Mouse (Mus musculus): ENCODE measurements around the gene Mgrn1.

The Mgrn1 gene

DNA sequence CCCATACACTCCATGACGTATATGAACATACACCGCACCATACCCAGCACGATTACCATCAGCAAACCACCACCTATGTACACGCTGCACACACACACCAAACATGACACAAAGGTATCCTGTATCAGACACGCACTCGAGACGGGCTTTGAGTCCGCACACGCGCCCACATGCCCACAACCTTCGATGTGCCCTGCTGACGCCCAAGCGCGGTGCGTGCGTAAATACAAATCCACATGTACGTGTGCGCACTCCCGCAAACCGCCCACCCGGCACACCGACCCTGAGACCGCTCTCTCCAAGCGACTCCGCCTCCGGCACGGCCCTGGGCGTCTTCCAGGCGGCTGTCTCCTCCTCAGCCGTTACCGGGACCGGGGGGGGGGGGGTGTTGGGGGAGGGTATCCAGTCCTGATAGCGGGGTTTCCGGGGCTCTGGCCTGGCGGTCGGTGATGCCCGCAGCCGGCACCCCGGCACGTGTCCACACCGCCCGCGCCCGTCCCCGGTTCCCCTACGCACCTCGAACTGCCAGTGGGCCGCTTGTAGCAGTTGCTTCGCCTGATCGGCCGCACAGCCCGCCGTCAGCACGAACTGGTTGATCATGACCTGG is 6.8 kb upstream of the Mgrn1 start:
- peak; percentile 37 for DNase-seq (ENCODE audit: low spot score)

DNA sequence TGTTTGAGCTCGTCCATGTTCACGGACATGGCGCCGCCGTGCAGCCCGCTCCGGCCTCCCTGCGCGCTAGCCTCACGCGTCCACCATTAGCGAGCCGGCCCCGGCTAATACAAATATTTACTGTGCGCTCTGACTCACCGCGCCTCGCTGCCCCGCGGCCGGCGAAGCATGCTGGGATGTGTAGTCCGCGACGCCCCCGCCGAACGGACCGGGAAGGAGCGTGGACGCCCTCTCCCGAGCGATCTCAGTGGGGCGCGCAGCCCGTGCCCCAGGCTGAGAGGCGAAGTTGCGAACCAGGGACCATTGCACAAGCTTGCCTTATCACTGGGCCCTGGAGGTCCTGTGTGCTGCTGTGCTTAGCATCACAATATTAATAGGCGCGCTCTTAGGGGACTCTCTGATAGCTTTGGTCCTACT is 6.3 kb upstream of the Mgrn1 start:
- DNase-seq (ENCODE audit: low spot score) = peak; percentile 93

DNA sequence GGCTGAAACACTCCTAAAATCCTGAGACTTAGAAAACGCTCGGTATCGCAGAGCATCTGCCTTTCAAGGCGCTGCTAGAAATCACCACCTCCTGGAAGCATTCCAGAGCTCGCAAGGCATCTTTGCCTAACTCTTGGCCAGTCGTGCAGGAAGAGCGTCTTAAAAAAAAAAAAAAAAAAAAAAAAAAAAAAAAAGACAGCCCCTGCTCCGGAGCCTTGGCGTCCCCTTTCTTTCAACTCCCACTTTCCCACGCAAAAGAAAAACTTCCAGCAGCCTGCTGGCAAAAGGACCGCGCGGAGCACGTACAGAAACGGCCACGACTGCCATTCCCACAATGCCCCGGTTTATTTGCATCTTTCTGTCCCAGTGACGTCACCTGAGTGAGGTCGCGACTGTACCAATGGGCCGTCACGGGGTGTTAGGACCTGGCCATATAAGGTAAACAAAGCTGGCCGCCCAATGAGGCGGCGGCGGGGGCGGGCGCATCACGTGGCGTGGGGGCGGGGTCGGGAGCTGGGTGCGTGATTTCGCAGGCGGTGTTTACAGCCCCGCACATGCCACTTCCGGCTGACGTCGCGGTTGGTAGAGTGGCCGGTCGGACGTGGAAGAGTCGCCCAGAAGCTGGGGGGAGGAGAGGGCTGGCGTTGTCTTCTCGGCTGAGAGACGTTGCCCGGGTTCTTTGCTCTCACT is 5.8 kb upstream of the Mgrn1 start, which contains the start of gene Ubald1:
TSS of gene Ubald1 (minus strand) at position 180 of the 690 bp plus-strand sequence.
- DNase-seq (ENCODE audit: low spot score) = peak; percentile 98

DNA sequence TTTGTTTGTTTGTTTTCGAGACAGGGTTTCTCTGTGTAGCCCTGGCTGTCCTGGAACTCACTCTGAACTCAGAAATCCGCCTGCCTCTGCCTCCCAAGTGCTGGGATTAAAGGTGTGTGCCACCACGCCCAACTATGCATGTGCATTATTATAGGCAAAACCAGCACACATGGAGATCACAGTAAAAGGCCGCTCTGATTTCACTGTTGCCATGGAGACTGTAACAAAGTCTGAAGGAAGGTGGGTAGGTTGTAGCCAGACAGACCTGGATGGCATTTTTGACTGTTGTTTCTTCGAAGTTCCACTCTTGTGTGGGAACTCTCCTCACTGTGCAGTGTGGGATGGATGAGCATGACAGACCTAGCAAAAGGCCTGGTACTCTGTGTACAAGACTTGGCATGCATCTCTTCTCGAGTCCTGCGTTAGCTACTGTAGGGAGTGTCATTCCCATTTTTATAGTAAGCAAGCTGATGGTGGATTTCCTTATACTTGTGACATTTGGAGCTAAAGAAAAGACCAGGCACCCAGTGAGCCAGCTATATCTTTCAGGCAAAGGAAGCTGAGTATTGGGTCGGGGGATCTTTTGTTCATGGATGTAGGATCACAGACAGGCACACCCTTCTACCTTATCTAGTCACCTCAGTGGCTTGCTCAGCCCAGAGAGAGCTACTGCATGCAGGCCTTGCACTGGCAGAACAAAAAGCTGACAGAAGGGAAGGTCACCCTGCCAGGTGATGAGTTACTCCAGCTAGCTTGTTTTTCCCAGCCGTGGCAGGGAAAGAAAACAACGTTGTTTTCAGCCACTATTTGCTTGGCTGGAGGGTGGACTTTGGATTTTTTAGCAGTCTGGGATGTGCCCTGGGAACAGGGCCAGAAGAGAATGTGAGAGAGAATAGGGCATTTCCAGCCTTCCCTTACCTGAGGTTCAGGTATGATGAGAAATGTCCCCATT is 4.4 kb upstream of the Mgrn1 start:
- DNase-seq (ENCODE audit: low spot score) = no peak

DNA sequence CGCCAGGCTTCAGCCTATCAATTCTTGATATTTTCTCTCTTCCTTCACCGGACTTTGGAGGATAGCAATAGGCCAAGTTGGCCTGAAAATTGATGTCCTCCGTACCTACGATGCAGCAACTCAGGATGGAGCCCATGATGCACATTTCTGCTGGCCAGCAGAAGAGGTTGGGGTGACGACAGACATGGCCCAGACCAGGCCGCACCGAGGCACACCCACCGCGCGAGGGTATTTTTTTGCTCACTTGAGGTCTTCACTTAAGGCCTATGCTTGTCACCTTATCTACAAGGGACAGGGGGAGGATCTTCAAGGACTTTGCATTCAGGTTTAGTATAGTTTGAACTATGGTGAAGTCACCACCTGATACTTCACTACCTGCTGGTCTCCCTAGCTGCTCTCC is 1.1 kb upstream of the Mgrn1 start:
- no peak for DNase-seq (ENCODE audit: low spot score)

DNA sequence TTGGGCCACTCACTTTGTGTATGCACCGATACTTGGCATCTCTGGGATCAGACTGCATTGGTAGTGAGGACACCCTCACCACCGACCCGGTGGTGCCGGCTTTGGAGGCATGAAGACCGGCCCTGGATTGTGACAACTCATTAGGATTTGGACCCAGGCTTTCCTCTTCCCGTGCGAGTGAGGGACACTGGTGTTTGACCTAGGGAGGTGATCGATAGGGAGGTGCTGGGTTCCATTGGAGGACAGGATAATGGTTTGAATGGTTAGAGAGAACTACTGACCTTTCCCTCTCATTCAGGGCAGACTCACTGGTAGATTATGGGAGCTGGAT is 606 bp downstream of the Mgrn1 start:
- DNase-seq (ENCODE audit: low spot score) = no peak

DNA sequence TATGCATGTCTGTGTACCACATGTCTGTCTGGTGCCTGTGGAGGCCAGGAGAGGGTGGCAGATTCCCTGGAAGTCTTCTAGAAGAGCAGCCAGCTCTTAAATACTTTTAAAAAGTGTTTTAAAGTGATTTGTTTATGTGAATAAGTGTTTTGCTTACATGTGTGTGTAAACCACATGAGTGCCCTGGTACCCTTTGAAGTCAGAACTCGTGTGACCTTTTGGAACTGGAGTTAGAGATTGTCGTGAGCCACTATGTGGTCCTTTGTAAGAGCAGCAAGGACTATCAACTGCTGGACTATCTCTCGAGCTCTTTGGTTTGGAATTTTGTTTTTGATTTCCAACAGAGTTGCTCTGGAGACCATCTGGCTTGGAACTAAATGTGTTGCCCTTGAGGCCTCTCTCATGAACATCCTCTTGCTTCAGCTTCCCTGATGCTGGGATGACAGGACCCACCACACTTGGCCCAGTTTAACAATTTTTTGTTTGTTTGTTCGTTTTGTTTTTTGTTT is 4.2 kb downstream of the Mgrn1 start:
- no peak for DNase-seq (ENCODE audit: low spot score)

DNA sequence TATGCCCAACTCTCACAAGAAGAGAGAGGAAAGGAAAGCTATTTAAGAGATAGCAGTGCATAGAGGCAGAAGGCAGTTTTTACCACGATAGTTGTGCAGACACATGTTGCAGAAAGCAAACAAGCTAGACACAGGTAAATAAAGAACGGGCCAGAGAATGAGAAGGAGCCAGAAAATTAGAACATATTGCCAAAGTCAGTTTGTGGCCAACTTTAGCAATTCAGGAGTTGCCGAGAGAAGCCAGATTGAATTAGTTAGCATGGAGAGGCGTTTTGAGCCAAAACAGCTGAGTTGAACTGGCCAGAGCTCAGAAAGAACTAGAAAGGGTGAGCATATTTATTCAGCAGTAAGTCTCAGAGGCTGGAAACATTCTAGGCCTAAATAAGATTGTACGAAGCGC is 6.1 kb downstream of the Mgrn1 start:
- no peak for DNase-seq (ENCODE audit: low spot score)

DNA sequence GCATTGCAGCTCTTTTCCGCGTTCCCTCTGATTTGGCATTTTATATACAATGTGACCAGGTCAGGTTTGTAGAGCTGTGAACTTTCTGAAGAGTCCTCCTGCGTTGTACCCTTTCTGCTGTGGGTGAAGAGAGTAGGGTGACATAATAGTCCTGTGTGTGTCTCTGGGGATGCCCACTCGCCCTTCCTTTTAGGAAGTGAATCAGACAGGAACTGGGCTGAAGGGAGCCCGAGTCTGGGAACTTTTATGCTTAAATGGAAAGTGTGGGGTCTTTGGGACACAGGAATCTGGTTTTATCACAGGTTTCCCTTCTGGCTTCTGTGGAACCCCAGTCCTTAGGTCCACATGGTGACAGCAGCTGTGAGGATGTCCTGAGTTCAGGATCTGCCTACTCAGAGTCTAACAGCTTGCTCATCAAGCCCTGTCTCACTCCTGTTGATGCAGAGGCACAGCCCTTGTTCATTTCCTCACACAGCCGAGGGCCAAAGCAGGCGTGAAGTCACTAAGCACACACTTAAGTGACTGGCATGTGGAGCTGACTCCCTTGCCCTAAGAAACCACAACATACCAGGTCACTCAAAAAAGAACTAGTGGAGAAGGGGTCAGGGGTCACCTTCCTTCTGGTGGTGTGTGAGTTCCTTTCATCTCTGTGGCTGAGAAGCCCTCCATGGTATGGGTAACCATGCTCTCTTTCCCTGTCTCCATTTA is 8.3 kb downstream of the Mgrn1 start:
- DNase-seq (ENCODE audit: low spot score) = no peak

DNA sequence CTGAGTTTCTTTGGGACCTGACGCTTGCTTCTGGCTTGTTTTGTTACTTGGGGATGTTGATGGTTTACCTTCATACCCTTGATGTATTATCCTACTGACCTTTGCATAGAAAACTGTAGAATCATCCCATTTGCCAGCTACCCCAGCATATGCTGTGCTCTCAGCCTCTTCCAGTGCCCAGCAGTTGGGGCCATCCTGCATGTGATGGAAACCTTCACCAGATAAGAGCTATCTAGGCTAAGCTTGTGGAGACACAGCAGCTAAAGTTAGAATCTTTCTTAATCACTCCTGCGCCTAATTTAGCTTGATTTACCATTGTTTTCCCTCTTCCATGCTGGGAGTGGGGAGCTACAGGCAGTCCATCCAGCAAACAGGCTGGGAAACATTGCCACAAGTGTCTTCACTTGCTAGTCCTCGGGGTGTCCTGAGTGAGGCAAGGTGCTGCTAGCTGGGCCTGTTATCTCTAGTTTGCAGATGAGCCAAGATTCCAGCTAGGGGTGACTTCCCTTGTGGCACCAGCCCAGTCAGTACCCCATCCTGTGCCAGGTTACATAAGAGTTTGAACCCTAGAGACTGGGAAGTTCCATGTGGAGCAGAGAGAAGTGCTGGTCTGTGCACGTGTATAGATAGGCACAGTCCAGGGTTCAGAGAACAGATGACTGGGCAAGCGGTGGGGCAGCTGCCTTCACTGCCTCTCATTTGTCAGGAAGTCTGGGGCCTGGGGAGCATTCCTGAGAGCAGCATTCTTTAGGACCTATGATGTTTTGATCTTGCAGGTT is 10.4 kb downstream of the Mgrn1 start:
- no peak for DNase-seq (ENCODE audit: low spot score)

DNA sequence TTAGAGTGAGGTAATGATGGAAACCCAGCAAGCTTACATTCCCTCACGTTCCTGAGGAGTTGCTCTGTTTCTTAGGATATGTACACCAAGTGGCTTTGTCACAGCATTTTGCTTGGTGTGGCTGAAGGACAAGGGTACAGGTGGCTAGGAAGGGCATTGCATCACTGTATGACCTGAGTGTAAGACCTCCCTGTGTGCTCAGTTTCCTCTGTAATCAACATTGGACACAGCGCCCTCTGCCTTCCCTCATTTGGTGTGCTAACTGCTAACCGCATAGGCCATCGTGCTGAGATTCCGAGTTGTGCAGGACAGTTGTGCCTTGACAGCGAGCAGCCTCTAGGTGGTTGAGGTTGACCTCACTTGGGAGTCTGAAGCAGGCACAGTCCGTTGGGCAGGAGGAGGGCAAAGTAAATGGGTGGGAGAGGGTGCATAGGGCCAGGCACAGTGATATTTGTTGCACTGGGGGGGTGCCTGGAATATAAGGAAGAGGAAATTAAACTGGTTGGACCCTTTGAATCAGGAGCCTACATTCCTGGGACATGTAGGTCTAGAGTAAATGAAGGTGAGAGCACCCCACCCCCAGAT is 11.2 kb downstream of the Mgrn1 start:
- DNase-seq (ENCODE audit: low spot score) = no peak

DNA sequence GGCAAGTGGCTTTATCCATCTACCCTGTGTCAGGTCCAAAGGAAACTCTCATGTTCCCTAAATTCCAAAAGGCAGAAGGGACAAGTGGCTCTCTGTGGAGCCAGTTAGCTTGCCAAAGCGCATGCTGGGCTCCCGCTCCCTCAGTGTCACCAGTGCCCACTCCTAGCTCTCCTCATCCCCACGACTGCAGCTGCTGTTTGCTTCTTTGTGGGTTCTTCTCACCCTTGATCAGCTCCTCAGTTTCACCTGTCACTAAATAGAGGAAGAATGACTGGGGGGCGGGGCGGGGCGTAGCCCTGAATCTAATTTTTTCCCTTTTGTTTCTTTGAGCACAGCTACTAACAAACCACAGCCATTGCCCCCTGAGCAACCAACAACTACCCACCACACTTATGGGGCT is 12.8 kb downstream of the Mgrn1 start:
- no peak for DNase-seq (ENCODE audit: low spot score)

DNA sequence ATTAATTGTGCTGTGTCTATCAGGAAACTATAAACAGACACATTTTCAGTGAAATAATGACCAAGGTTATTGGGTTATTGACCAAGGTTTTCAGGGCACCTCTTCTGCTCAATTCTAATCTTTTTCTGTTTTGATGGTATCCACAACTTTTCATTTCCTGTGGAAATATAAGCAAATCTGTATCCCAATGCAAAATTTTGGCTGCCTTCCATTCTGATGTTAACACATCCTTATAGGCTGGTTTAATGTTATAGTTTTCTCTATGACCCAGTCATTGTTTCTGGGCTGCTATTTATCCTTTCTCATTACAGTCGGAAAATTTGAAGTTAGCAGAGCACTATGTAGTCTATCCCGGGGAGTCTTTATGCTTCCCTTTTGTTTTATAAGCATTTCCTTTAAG is 13.7 kb downstream of the Mgrn1 start:
- DNase-seq (ENCODE audit: low spot score) = no peak

DNA sequence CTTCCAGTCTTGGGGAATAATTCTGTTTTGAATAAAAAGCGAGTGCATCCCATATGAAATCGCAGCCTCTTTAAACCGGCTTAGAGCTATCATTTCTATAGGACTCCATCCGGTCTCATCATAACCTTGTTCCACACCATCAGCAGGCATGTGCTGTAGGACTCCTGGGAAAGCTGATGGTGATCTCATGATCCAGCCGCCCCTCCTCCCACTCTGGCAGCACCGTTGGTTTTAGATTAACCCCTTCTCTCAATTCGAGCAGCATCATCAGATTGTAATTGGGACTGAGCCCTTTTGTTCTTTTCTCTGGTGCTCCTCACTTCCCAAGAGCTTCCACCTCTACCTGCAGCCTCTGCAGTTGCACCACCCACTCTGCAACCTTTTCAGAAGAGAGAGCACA is 15.1 kb downstream of the Mgrn1 start:
- DNase-seq (ENCODE audit: low spot score) = no peak

DNA sequence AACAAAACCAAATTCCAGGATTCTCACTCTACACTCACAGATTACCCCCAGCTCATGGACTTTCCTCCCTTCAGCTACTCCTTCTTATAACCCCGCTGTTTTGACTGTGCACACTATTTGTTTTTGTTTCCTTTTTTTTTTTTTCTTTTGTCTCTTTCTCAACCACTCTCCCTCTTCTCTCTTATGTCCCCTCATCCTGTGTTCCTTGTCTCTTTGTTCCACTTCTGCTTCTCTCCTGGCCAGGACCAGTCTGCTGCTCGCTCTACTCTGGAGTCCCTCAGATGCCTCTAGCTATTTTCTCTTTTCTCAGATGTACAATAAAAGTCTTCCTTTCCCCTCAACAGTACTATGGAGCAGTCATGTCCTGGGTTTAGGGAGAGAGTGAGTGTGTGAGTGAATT is 16.3 kb downstream of the Mgrn1 start:
- no peak for DNase-seq (ENCODE audit: low spot score)

DNA sequence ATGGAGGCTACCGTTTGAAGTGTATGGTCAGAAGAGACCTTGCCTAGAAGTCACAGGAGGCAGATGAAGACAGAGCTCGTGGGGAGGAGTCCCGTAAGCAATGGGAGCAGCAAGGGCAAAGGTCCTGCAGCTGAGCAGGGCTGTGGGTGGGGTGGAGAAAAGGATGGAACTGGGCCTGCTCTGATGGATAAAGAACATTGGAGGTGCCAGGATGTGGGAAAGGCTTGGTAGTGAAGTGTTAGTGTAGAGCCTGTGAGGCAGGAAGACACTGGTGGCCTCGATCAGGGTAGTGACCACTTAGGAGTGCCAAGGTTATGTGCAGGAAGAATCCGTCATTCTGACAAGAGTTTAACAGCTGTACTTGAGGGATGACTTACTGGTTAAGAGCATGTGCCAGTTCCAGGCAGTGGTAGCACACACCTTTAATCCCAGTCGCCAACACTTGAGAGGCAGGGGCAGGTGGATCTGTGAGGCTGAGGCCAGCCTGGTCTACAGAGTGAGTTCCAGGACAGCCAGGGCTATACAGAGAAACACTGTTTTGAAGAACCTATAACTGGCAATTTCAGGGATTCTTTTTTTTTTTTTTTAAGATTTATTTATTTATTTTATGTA is 17.5 kb downstream of the Mgrn1 start:
- no peak for DNase-seq (ENCODE audit: low spot score)

DNA sequence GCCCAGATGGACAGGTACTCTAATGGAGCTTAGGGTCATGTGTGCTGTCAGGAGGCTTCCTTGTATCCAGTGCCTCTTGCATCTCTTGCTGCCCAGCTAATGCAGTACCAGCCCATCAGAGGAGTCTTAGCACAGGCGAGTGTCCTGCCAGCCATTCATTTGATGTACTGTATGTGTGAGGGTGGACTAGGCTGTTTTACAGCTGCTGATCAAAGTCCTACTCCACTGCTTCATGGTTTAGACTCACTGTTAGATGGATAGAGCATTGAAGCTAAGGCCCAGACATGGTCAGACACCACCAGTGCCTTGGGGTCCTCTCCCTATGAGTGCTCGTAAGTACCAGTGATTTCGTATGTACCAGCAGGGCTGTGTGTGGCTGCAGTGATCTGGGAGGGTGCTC is 18.8 kb downstream of the Mgrn1 start:
- DNase-seq (ENCODE audit: low spot score) = no peak

DNA sequence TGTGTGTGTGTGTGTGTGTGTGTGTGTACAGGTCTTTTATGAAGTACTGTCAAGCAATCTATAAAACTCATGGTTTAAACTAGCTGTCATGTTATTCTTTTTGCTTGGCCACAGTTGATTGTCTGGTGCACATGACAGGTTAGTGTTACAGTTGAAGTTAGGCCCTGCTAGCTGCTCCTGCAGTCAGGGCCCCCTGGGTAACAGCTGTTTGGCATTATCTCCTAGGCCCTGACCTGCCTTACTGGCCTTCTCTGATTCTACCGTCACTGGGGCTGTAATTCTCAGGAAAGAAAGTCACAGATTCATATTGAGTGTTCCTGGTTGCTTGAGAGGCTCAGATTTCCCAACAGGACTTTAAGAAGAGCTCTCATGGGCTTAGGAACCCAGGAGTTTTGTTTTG is 19.5 kb downstream of the Mgrn1 start:
- DNase-seq (ENCODE audit: low spot score) = no peak

DNA sequence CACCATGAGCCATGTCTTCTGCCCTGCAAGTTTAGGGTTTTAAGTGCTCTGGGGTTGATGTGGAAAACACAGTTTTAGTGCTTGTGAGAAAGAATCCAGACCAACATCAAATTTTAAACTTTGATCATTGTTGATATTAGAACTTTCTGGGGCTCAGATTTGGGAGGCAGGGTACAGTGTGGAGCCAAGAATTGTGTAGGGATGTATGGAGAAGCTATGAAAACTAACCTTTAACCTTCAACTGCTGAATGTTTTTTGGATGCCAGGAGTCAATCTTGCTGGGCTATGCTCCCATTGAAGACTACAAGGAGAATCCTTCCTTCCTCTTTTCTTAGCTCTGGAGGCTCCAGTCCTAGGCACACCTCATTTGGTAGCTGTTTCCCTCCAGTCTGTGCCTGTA is 20.5 kb downstream of the Mgrn1 start:
- DNase-seq (ENCODE audit: low spot score) = no peak

DNA sequence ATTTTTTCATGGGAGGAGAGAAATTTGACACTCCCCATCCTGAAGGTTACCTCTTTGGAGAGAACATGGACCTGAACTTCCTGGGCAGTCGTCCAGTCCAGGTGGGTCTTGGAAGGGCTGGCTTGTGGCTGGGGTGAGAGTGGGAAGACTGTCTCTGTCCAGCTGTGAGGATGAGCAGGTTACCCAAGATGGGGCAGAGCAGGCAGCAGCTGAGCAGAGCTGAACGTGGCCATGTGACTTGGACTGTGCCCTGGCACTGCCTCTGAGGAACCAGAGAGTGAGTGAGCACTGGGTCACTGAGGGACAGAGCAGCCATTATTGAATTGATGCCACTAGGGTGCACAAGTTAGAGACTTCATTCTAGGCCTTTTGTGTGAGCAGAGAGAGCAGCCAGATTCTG is 21.3 kb downstream of the Mgrn1 start:
- DNase-seq (ENCODE audit: low spot score) = no peak

DNA sequence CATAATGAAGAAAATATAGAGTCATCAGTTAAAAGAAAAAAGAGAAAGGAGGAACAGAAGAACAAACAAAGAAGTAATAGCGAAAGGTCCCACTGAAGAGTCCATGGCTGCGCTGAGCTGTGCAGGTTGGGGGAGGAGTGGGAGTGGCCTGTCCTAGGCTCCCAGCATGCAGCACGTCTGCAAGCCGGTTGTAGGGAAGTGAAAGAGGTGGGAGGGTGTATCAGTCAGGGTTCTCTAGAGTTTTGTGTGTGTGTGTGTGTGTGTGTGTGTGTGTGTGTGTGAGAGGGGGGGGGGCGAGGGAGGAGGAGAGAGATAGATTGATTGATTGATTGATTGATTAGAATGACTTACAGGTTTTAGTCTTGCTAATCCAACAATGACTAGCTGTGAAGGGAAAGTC is 21.9 kb downstream of the Mgrn1 start:
- no peak for DNase-seq (ENCODE audit: low spot score)

All from urinary bladder, postnatal 14 days (tissue).